Mouse (Mus musculus) testis, adult 2 months (tissue): Measurements from ENCODE around the gene Clic1. TPM values are rescaled to one million over a fixed set of nuclear protein-coding genes. Genes with fewer than 3 reads are reported as not detected.

Experiments
- H3K27ac ChIP-seq: fragments of 200-500 bp; 2 replicates; pipeline ENCODE4 v1.5.1; 2012; ENCODE audit warnings: low read depth, low read length; ENCODE audit not compliant: control insufficient read depth, insufficient read depth
- H3K27me3 ChIP-seq: fragments of 200-500 bp; 2 replicates; pipeline ENCODE4 v1.6.1; 2012; ENCODE audit warnings: mild to moderate bottlenecking, low read length, moderate library complexity; ENCODE audit not compliant: control insufficient read depth, insufficient read depth
- H3K36me3 ChIP-seq: fragments of 200-500 bp; 2 replicates; pipeline ENCODE4 v1.6.1; 2012; ENCODE audit warnings: mild to moderate bottlenecking, low read length; ENCODE audit not compliant: control insufficient read depth, insufficient read depth
- H3K4me1 ChIP-seq: fragments of 200-500 bp; 2 replicates; pipeline ENCODE4 v1.6.1; 2012; ENCODE audit warnings: low read length; ENCODE audit not compliant: control insufficient read depth, insufficient read depth
- H3K4me3 ChIP-seq: fragments of 200-500 bp; 2 replicates; pipeline ENCODE4 v1.5.1; 2012; ENCODE audit warnings: low read depth, mild to moderate bottlenecking, low read length, moderate library complexity, mixed read lengths; ENCODE audit not compliant: control insufficient read depth
- CTCF ChIP-seq: fragments of 200-500 bp; IDR thresholded peaks from 2 replicates; pipeline ENCODE4 v1.5.1; 2012; ENCODE audit warnings: low read depth, mild to moderate bottlenecking, inconsistent platforms, low read length, moderate library complexity; ENCODE audit not compliant: control insufficient read depth, insufficient read depth, insufficient replicate concordance
- POLR2A ChIP-seq: fragments of 200-500 bp; IDR thresholded peaks from 2 replicates; pipeline ENCODE4 v1.6.1; 2012; ENCODE audit warnings: low read depth, mild to moderate bottlenecking, inconsistent platforms, low read length, moderate library complexity; ENCODE audit not compliant: control insufficient read depth
- polyA plus RNA-seq: library from polyadenylated mRNA; depleted of rRNA; stranded (reverse); fragments of >200 nt; gene quantifications from 2 replicates; pipeline ENCODE4 v1.2.3, GENCODE M21; 2012

The Clic1 gene
- polyA plus RNA-seq, 1 experiment: 24.1 TPM

- no peaks in the 10 kb centered on the region for H3K27me3 ChIP-seq
- TF ChIP-seq POLR2A: no peak
- no peak for TF ChIP-seq CTCF
- peaks cover 2% of the 10 kb centered on the region for H3K4me1 ChIP-seq
- H3K36me3 ChIP-seq: no peaks in the 10 kb centered on the region
- no peak overlapping the region for H3K4me3 ChIP-seq
- H3K27ac ChIP-seq: no peak overlapping the region
Measured at GRCm38 (mm10) chr17:35080248-35080647, 30.5 kb downstream of the Clic1 start.

- no peak overlapping the region for H3K4me3 ChIP-seq
- H3K27ac ChIP-seq: no peak overlapping the region
- TF ChIP-seq POLR2A (no peak), CTCF (no peak)
- peaks cover 2% of the 10 kb centered on the region for H3K4me1 ChIP-seq
- H3K27me3 ChIP-seq: no peaks in the 10 kb centered on the region
- H3K36me3 ChIP-seq: no peaks in the 10 kb centered on the region
Measured at GRCm38 (mm10) chr17:35080710-35081109, 30.9 kb downstream of the Clic1 start.

DNA sequence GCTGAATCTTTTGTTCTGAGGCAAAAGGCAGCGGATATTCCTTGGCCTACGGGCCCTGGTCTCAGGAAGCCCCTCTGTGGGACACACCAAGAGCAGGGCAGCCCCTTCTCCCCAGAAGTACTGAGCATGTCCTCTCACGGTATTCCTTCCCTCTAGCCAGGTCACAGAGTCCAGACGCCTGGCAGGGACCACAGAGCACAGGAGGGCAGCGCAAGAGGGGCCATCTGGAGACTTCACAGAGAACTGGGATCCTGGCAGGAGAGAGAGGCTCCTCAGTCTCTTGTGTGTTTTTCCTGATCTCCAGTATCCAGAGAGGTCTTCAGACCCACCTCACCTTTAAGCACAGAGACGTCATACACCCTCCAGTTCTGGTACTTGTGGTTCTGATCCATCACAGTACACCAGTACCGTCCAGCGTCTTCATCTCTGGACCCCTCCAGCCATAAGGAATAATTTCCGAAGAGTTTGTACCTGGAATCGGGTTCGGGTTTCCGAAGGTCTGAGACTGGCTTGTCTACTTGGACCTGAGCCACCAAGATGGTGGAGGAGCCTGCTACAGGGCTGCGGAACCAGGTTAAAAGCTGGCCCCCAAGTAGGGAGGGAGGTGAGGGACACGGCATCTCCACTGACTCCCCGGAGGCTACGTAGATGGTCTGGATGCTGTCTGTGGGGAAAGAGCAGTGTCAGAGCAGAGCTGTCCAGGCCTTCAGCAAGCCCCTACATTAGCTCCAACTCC, 33.2 kb downstream of the Clic1 start:
- Histone ChIP-seq H3K27ac (no peak overlapping the region), H3K27me3 (no peaks in the 10 kb centered on the region), H3K4me1 (peaks cover 2% of the 10 kb centered on the region; the same call in 1 of the 2 replicates), H3K36me3 (no peaks in the 10 kb centered on the region), H3K4me3 (no peak overlapping the region)
- TF ChIP-seq POLR2A: no peak
- TF ChIP-seq CTCF: no peak

DNA sequence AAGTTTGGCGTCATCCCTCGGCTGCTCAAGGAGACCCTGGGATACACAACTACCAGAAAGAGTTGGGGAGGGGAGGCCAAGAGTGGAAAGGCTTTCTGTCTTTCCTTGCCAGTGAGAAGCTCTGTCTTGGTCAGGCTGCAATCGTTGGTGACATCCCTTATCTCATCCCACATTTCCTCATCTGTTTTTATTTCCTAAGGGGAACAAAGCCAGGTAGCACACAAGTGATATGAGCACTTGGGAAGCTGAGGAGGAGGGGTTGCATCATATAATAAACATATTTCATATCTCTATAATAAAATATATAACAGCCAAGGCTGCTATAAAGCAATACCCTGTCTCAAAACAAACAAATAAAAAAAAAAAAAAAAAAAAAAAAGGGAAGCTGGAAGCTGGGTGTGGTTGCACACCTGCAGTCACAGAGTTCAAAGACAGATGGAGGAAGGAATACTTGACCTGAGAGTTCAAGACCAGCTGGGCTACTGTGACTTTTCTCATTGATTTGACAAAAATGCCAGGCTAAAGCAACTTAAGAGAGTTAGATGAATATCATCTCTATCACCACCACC, 34.2 kb downstream of the Clic1 start:
- no peaks in the 10 kb centered on the region for H3K36me3 ChIP-seq
- no peaks in the 10 kb centered on the region for H3K27me3 ChIP-seq
- TF ChIP-seq POLR2A (no peak), CTCF (no peak)

DNA sequence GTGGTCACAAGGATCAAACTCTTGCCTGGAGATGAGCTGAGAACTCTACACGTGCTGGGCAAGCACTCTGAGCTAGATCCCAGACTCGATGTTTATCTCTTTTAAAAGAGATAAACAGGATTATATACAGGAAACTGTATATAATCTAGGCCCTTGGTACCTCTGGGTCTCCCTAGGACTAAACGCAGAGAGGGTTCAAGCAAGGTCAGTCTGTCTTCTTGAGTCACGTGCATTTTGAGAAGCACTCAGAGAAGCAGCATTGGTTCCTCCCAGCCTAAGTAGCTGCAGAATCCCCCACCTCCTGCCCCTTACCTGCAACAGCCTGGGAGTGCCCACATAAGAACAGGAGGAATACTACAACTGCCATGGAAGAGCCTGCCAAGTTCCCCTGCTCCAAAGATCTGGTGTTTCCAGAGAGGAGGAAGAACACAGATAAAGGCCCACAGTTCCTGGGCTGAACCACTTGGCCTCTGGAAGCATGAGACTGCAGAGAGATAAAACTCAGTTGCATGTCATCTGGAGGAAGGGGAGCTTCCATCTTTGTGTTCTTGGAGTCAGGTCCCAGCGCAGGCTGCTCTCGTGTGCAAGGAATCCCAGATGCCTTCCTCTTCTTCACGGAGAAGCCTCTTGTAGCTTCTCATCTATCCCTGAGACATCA, 35.6 kb downstream of the Clic1 start, which contains the start of gene Ly6g6f:
Ly6g6f (minus strand) TSS at position 403 of the 658 bp plus-strand sequence.
- Histone ChIP-seq H3K4me1 (peaks cover 4% of the 10 kb centered on the region; the same call in 1 of the 2 replicates), H3K27me3 (no peaks in the 10 kb centered on the region), H3K4me3 (no peak within 1 kb of the TSS), H3K27ac (no peak within 1 kb of the TSS), H3K36me3 (no peaks in the 10 kb centered on the region)
- TF ChIP-seq POLR2A (no peak), CTCF (no peak)

More for the DNA sequence above, 34.2 kb downstream of the Clic1 start:
- Histone ChIP-seq H3K27ac (no peak overlapping the region), H3K4me1 (peaks cover 2% of the 10 kb centered on the region; the same call in 1 of the 2 replicates), H3K4me3 (no peak overlapping the region)

GRCm38 (mm10) chr17:35088151-35088550, 38.4 kb downstream of the Clic1 start:
- Histone ChIP-seq H3K36me3 (no peaks in the 10 kb centered on the region; the same call in 1 of the 2 replicates), H3K27me3 (no peaks in the 10 kb centered on the region), H3K4me3 (no peak overlapping the region), H3K4me1 (peaks cover 5% of the 10 kb centered on the region; the same call in 1 of the 2 replicates), H3K27ac (no peak overlapping the region)
- TF ChIP-seq POLR2A (no peak), CTCF (no peak)

- peaks cover 5% of the 10 kb centered on the region; the same call in 1 of the 2 replicates for H3K4me1 ChIP-seq
- no peaks in the 10 kb centered on the region for H3K27me3 ChIP-seq
- peak within 1 kb of the TSS; percentile 90 for H3K4me3 ChIP-seq
- no peak for TF ChIP-seq CTCF
- peak; percentile 90 for TF ChIP-seq POLR2A
- H3K36me3 ChIP-seq: no peaks in the 10 kb centered on the region; the same call in 1 of the 2 replicates
- H3K27ac ChIP-seq: peak within 1 kb of the TSS; percentile 92
Measured at GRCm38 (mm10) chr17:35088825-35089644, 39.3 kb downstream of the Clic1 start, which contains the start of gene Abhd16a. TSS of gene Abhd16a (plus strand) at chr17:35089263.
